Mouse (Mus musculus): ENCODE measurements around the gene Tfpi.
"Not testable (repeated sequence)": the region's sequence is repeated elsewhere in the genome, so short reads cannot be mapped to it uniquely, and the experiment has no call there.

The Tfpi gene

DNA sequence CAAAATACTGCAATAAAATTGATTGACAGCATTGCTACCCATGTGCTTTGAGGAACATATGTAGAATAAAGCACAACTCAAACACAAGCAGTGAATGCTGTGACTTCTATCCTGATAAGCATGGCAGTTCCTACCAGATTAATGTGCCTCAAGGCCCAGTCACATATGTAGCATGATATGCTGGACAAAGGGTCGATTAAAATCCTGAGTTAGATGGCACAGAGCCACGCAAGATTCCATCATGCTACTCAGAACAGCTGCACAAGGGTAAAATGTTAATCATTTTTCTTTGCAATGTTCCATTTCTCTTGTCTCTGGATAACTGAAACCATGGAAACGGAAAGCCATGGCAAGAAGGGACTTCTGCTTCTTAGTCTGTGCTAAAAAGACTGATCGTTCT is 80.0 kb downstream of the Tfpi start:
- in situ Hi-C loops (cut with MseI, MboI): no loop called here

DNA sequence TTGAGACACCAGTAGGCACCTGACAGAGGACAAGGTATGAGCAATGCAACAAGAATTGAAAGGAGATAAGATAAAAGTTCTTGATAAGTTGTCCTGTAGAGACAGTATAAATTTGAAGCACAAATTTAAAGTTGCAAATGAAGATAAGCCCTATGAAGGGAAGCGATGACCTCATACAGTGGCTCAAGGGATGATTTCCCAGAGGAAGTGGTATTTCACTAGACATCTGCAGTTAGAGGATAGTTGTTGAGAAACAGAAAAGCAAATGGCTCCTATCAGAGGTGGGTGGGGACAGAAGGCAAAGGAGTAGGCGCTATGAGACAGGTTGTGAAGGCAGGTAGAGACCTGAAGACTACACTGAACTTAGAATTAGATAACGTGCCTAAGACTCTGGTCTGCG is 83.3 kb downstream of the Tfpi start:
- in situ Hi-C loops (cut with MseI, MboI): no loop called here

DNA sequence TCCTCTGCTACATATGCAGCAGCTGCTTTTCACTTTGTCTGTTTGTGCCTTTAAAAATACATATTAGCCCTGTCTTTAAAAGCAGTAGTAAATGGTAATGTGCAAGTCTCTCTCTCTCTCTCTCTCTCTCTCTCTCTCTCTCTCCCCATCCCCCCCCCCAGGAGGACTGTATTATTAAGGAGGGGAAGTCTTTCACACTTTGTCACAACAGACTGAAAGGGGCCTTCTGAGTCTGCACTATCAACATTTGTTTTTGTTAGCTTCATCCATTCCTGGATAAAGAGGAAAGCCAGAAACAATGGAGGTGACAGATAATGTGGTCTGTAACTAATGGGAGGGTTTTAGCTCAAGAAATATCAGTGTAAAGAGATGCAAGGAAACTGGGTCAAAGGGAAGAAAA is 87.5 kb downstream of the Tfpi start:
- in situ Hi-C loops (cut with MseI, MboI): no loop called here

DNA sequence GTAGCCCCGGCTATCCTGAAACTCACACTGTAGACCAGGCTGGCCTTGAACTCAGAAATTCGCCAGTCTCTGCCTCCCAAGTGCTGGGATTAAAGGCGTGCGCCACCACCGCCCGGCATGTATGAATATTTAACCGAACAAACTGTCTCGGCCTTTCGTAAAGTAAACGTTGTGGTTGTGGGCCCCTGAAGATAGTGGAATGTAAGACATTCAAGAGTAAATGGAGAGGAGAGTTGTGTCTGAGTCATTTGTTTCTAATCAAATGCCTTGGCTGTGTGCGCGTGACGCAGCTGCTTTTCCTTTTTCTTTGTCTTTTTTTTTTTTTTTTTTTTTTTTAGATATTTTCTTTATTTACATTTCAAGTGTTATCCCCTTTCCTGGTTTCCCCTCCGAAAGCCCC is 88.0 kb downstream of the Tfpi start:
- in situ Hi-C loops (cut with MseI, MboI): not testable (repeated sequence)

DNA sequence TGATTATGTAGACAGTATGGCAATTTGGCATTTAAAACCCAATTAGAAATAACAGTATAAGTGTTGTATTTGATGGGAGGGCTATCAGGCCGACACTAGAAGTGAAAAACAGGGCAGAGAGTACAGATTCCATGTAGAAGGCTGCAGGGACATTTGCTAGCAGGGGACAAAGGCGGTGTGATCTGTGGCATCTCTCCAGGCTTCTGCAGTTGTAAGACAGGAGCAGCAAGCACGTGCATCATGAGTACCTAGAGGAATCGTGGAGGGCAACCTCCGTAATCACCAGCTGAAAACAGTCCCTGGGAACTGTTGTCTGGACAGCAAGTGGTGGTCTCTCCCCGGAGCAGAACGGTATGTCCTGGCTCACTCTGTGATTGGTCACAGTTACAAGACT is 88.6 kb downstream of the Tfpi start:
- in situ Hi-C loops (cut with MseI, MboI): no loop called here

DNA sequence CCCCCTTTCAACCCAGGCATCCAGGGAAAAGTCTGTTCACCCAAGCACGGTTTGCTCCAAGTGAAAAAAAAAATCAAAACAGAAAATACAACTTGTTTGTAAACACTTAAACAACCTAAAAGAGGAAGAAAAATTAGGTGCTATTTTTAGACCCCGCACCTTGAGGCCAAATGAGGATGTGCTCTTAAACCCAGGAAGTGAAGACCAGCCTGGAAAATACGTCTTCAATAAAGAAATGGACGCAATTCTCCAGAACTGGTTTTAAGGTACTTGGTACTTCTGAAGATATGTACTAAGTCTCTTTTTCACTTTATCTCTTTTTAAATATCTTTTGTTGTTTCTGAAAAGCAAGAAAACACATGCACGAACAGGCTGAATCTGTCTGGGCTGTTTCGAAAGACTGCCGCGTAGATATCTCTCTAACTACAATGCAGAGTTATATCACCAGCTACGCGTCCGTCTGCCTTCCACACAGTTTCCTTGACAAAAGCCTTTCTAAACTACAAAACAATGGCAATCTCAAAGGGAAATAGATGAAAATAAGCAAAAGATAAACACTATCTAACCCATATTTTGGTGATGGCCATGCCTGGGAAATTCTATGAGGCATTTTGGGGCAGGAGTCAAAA is 89.1 kb downstream of the Tfpi start:
- in situ Hi-C loops (cut with MseI, MboI): no loop called here

DNA sequence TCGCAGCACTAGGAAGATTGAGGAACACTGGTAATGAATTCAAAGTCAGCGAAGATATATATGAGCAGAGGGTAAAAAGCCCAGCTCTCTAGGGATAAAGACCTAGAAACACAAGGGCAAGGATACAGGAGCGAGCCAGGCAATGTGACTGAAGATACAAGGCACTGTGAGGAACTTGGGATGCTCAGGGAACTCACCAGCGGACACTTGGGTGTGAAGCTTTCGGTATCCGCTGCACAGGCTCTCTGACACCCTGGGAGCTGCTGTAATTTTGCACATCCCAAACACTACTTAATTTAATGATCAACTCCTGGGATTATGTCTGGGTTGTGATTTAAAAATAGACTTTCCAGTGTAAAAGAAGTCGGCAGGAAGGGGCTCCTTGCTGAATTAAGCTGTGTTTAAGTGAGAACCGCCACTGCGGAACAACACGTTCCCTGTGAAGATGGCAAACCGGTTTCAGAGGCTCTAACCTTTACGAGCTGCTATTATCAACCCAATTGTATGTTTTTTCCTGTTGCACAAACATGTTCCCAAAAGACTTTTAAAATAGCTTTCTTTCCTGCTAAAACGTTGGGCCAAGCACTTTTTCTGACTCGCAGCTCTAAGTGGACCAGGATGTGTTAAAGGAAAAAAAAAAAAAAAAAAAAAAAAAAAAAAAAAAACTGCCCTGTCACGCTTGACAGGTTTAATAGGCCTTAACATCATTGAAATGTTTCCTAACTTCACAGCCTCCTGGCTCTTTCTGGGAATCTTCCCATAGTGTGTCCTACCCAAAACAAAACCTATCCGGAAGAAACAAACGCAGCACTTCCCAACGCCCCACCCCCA is 89.8 kb downstream of the Tfpi start:
- in situ Hi-C loops (cut with MseI, MboI): no loop called here

DNA sequence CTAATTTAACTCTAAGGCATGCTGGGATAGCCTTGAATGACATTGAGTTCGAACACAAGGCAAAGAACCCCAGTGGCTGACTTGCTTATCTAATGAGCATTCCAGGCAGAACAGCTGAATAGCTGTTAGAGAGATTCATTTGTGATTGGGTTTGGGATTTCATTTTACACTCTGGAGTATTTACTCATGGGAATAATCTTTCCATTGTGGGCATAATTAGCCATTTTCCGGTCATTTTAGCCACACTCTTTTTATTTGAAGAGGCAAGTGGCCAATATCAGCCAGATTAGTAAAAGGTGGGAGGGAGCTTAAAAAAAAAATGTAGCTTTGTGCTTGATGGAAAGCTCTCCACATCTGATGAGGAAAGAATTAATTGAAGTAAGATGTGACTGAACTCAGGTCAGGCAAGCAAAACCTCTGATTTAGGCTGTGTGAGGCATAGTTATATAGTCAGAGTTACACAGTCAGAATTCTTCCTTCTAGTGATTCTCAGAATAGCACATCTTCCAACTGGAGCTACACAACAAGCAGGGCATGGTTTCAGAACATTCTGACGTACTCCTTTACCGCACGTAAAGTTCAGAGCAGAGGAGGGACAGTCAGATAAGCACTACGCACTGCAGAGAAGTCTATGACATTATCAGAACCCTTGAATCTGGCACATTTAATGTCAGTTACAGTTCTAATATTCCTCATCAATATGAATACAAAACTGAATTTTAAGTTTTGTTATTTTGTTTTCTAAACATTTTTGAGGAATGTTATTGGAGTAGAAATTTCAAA is 91.5 kb downstream of the Tfpi start:
- in situ Hi-C loops (cut with MseI, MboI): no loop called here

DNA sequence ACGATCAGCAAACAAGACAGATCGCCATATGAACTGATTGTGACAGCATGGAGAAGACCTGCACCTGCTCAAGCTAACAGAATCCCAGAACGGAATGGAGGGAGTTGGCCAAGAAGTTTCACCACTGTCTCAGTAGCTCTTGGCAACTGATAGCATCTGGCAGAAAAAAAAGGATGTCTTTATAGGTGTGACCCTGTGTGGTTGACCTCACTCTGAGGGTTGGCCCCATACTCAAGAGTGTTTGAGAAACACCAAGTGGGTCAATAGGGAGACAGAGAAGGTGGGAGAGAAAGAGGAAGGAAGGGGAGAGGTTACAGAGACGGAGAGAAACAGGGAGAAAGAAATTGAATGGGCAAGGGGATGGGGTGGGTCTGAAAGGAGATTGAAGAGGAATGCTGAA is 92.7 kb downstream of the Tfpi start:
- in situ Hi-C loops (cut with MseI, MboI): no loop called here
